Mouse (Mus musculus) right cerebral cortex, postnatal 14 days (tissue): ENCODE data around the gene Olfr888.

Source experiments
- DNase-seq: peaks from one replicate; pipeline ENCODE4 v3.0.0; 2022

The Olfr888 gene

DNA sequence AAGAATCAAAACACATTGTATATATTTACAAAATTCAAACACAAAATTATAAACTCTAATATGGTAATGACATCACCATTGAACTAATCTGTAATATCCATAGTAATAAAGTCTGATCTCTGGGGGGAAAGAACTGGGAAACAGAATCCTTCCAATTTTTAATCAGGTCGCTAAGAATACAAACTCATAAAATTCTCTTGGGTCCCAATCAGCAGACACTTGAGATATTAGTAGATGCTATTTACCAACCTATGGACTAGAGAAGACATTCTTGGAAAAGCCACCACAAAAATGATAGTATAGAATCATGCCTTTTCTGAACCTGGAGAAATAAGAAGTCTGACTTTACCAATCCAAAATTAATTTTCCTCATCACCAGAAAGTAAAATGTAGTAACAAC is at the start of gene Olfr888:
Olfr888 (plus strand) TSS at position 301 of the 400 bp plus-strand sequence.
- no peak for DNase-seq

DNA sequence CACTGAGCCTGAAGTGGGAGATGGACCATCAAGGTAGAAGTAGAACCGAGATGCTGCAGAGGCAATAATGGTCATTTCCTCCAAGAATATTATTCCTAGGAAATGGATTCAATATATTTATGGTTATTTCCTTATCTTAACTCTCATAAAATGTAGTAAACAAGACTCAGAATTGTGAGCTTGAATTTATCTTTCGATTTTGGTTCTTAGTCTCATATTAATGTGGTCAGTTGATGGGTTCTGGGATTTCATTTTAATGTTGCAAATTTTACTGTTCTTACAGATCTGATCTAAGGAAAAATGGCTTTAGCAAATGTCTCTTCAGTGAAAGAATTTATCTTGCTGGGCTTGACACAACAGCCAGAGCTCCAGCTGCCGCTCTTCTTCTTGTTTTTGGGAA is 46.9 kb upstream of the Olfr888 start, which contains the start of gene Olfr885:
Olfr885 (plus strand) TSS at position 301 of the 400 bp plus-strand sequence.
- no peak for DNase-seq

DNA sequence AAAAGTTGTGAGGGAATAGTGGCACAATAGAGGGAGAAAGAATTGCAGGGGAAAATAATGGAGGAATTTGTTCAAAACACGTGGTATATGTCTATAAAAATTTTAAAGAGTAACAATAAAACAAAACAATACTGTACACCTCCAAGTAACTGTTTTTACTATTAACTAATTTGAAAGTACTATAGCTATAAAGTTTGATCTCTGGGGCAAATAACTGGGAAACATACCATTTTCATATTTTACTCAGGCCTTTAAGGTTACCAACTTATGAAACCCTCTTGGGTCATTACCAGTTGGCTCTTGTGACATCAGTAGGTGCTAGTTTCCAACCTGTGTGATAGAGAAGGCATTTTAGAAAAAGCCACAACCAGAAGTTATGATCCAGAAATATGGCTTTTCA is 24.2 kb upstream of the Olfr888 start, which contains the start of gene Olfr887:
Olfr887 (plus strand) TSS at position 301 of the 400 bp plus-strand sequence.
- DNase-seq: no peak

DNA sequence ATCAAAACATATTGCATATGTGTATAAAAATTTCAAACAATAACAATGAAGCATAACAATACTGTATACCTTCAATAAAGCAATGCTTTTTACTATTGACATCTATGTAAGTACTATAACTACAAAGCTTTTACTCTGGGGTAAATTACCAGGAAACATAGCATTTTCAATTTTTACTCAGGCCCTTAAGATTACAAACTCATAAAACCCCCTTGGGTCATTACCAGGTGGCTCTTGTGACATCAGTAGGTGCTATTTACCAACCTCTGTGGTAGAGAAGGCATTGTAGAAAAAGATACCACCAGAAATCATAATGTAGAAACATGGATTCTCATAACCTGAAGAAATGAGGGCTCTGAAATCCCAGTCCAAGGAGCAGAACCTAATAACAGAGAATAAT is 7.0 kb downstream of the Olfr888 start, which contains the start of gene Olfr889:
Olfr889 (plus strand) TSS at position 301 of the 400 bp plus-strand sequence.
- DNase-seq: no peak

DNA sequence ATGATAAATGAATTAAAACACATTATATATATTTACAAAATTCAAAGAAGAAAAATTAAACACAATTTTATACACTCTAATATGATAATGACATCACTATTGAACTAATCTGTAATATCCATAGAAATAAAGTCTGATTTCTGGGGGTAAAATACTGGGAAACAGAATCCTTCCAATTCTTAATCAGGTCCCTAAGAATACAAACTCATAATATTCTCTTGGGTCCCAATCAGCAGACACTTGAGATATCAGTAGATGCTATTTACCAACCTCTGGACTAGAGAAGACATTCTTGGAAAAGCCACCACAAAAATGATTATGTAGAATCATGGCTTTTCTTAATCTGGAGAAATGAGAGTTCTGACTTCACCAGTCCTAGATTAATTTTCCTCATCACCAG is 34.3 kb downstream of the Olfr888 start, which contains the start of gene Olfr890:
Olfr890 (plus strand) TSS at position 301 of the 400 bp plus-strand sequence.
- DNase-seq: no peak
